Comparison of ENCODE assay signal across 8 mouse cellular contexts in the genomic region with DNA sequence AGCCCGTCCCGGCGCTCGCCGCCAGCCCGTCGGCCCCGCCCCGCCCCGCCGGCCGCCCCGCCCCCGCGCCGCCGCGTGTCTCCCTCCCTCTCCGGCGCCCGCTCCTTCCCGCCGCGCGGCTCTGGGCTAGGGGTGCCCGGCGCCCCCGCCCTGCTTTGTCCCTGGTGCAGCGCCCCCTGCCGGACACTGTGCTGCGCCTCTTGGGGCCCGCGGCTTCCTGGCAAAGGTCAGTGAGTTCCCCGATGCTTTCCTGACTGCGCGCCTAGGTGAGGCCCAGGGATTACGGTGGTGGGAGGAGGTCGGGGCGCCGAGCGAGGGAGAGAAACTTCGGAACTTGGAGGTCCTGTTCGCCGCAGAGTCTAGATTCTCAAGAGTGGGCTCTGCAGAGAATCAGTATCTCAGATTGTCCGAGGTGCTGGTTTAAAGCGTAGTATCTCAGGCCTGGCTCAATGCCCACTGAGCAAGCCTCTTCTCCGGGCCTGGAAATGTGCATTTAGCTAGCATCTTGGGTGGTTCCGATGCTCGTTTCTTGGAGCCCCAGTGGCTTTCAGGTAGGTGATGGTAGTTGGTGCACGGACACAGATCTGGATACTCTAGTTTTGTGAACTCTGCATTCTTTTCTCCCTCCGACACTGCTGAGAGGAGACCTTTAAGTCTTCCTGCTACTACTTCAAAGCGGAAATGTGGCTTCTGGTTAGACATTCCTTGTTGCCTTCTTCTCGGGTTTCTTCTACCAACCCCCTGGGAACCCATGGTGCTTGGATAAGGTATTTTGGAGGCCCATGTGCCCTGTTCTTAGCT. TPM values are rescaled to one million over a fixed set of nuclear protein-coding genes. Genes with fewer than 3 reads are reported as not detected.
DNase-seq lines count a peak whose midpoint lies in the region; ATAC-seq and TF ChIP-seq lines count a peak whose summit lies in the region.

A gene (plus strand): TSS at position 74 of the 801 bp plus-strand sequence.

- ATAC-seq in forebrain, embryonic 11.5 days (replicated peaks; ENCODE audit: low FRiP score): peak; percentile 90
- peak; percentile 89 for ATAC-seq in heart, embryonic 15.5 days (replicated peaks; ENCODE audit: insufficient number of reproducible peaks, insufficient read depth, low FRiP score, low read depth)
- peak; percentile 88 for ATAC-seq in liver, embryonic 15.5 days (ENCODE audit: insufficient read depth)
- peak; percentile 92 for ATAC-seq in neural tube, embryonic 11.5 days (ENCODE audit: insufficient read depth, low FRiP score, low TSS enrichment)
- ATAC-seq in stomach, embryonic 16.5 days (ENCODE audit: insufficient read depth, low FRiP score): peak; percentile 92

- H3K27ac ChIP-seq in forebrain, embryonic 11.5 days (ENCODE audit: low read depth, low read length): no peak within 1 kb of the TSS
- peak within 1 kb of the TSS; percentile 85 for H3K27ac ChIP-seq in heart, embryonic 15.5 days
- H3K27ac ChIP-seq in liver, embryonic 15.5 days (replicated peaks): peak within 1 kb of the TSS; percentile 66
- H3K27ac ChIP-seq in neural tube, embryonic 11.5 days (ENCODE audit: low read depth, low read length): peak within 1 kb of the TSS; percentile 24; the same call in 1 of the 2 replicates
- H3K27ac ChIP-seq in stomach, embryonic 16.5 days (ENCODE audit: low read length): peak within 1 kb of the TSS; percentile 90

- peak; percentile 31 for TF ChIP-seq CTCF in E14TG2a.4 (conservative IDR thresholded peaks at IDR 0.05; ENCODE audit: low read length)

- H3K4me1 ChIP-seq in E14TG2a.4 (replicated peaks; ENCODE audit: low read depth, low read length): peaks cover 48% of the 10 kb centered on the region
- peaks cover 14% of the 10 kb centered on the region; the same call in 1 of the 2 replicates for H3K4me1 ChIP-seq in forebrain, embryonic 11.5 days (replicated peaks; ENCODE audit: control insufficient read depth, insufficient read depth, low read length)
- H3K4me1 ChIP-seq in heart, embryonic 15.5 days (replicated peaks): peaks cover 57% of the 10 kb centered on the region
- peaks cover 49% of the 10 kb centered on the region for H3K4me1 ChIP-seq in liver, embryonic 15.5 days (replicated peaks)
- peaks cover 16% of the 10 kb centered on the region for H3K4me1 ChIP-seq in neural tube, embryonic 11.5 days (ENCODE audit: control insufficient read depth, insufficient read depth, low read length)
- H3K4me1 ChIP-seq in stomach, embryonic 16.5 days (ENCODE audit: control insufficient read depth, insufficient read depth, low read length): peaks cover 32% of the 10 kb centered on the region

- H3K4me3 ChIP-seq in E14TG2a.4 (replicated peaks; ENCODE audit: low read length): peak within 1 kb of the TSS; percentile 92
- H3K4me3 ChIP-seq in forebrain, embryonic 11.5 days (ENCODE audit: low read depth, low read length): peak within 1 kb of the TSS; percentile 78
- H3K4me3 ChIP-seq in heart, embryonic 15.5 days: peak within 1 kb of the TSS; percentile 76
- peak within 1 kb of the TSS; percentile 72 for H3K4me3 ChIP-seq in liver, embryonic 15.5 days (replicated peaks)
- H3K4me3 ChIP-seq in neural tube, embryonic 11.5 days (ENCODE audit: low read depth, low read length): peak within 1 kb of the TSS; percentile 75
- H3K4me3 ChIP-seq in stomach, embryonic 16.5 days (replicated peaks; ENCODE audit: low read length): peak within 1 kb of the TSS; percentile 70

- peaks cover 21% of the 10 kb centered on the region; the same call in 1 of the 2 replicates for H3K36me3 ChIP-seq in E14TG2a.4 (ENCODE audit: insufficient read depth, low read length)
- no peaks in the 10 kb centered on the region for H3K36me3 ChIP-seq in forebrain, embryonic 11.5 days (ENCODE audit: control insufficient read depth, insufficient read depth, low read length)
- 0 out of 2 replicates have a peak, but pooled peaks cover under 1% of the 10 kb centered on the region for H3K36me3 ChIP-seq in heart, embryonic 15.5 days
- H3K36me3 ChIP-seq in liver, embryonic 15.5 days (replicated peaks): 0 out of 2 replicates have a peak, but pooled peaks cover 5% of the 10 kb centered on the region
- H3K36me3 ChIP-seq in neural tube, embryonic 11.5 days (ENCODE audit: control insufficient read depth, insufficient read depth, low read length): no peaks in the 10 kb centered on the region
- H3K36me3 ChIP-seq in stomach, embryonic 16.5 days (ENCODE audit: control insufficient read depth, insufficient read depth, low read length): no peaks in the 10 kb centered on the region

- 2% methylated on average over 49 of the region's 53 CpGs for WGBS in forebrain, embryonic 11.5 days
- under 1% methylated on average over 36 of the region's 53 CpGs for WGBS in heart, embryonic 15.5 days
- WGBS in liver, embryonic 15.5 days (ENCODE audit: insufficient replicate concordance): 2% methylated on average over 39 of the region's 53 CpGs
- under 1% methylated on average over 38 of the region's 53 CpGs for WGBS in neural tube, embryonic 11.5 days
- 1% methylated on average over 27 of the region's 53 CpGs for WGBS in stomach, embryonic 16.5 days

- no peaks in the 10 kb centered on the region for H3K27me3 ChIP-seq in E14TG2a.4 (ENCODE audit: insufficient read depth, low read length)
- H3K27me3 ChIP-seq in forebrain, embryonic 11.5 days (ENCODE audit: control insufficient read depth, insufficient read depth, low read length): no peaks in the 10 kb centered on the region
- H3K27me3 ChIP-seq in heart, embryonic 15.5 days: no peaks in the 10 kb centered on the region
- H3K27me3 ChIP-seq in liver, embryonic 15.5 days: peaks cover 13% of the 10 kb centered on the region
- H3K27me3 ChIP-seq in neural tube, embryonic 11.5 days (ENCODE audit: control insufficient read depth, insufficient read depth, low read length): no peaks in the 10 kb centered on the region
- H3K27me3 ChIP-seq in stomach, embryonic 16.5 days (ENCODE audit: control insufficient read depth, insufficient read depth, low read length): no peaks in the 10 kb centered on the region

- peak within 1 kb of the TSS; percentile 98 for H3K4me2 ChIP-seq in forebrain, embryonic 11.5 days (ENCODE audit: low read depth, low read length, severe bottlenecking)
- H3K4me2 ChIP-seq in heart, embryonic 15.5 days: peak within 1 kb of the TSS; percentile 91
- peak within 1 kb of the TSS; percentile 99 for H3K4me2 ChIP-seq in liver, embryonic 15.5 days
- H3K4me2 ChIP-seq in neural tube, embryonic 11.5 days (ENCODE audit: low read depth): peak within 1 kb of the TSS; percentile 99
- H3K4me2 ChIP-seq in stomach, embryonic 16.5 days (ENCODE audit: low read depth, low read length): peak within 1 kb of the TSS; percentile 83

- peak; percentile 84 for DNase-seq in c-Kit-positive CD71-positive TER-119-negative erythroid progenitor cells, embryonic 14.5 days (ENCODE audit: low read depth)
- DNase-seq in forebrain, embryonic 11.5 days (ENCODE audit: low spot score): peak; percentile 99
- peak; percentile 97 for DNase-seq in kidney, postnatal 25 days
- peak; percentile 95 for DNase-seq in neural tube, embryonic 11.5 days (ENCODE audit: low spot score)

- H3K9ac ChIP-seq in forebrain, embryonic 11.5 days (ENCODE audit: low read length): peak within 1 kb of the TSS; percentile 86
- H3K9ac ChIP-seq in heart, embryonic 15.5 days: peak within 1 kb of the TSS; percentile 86
- peak within 1 kb of the TSS; percentile 69 for H3K9ac ChIP-seq in liver, embryonic 15.5 days
- H3K9ac ChIP-seq in neural tube, embryonic 11.5 days (ENCODE audit: low read length): peak within 1 kb of the TSS; percentile 80
- peak within 1 kb of the TSS; percentile 85 for H3K9ac ChIP-seq in stomach, embryonic 16.5 days (ENCODE audit: low read length)

- no peaks in the 10 kb centered on the region for H3K9me3 ChIP-seq in E14TG2a.4 (ENCODE audit: low read length)
- no peaks in the 10 kb centered on the region for H3K9me3 ChIP-seq in forebrain, embryonic 11.5 days (ENCODE audit: control insufficient read depth, low read length)
- H3K9me3 ChIP-seq in heart, embryonic 15.5 days (replicated peaks): no peaks in the 10 kb centered on the region
- no peaks in the 10 kb centered on the region for H3K9me3 ChIP-seq in liver, embryonic 15.5 days (replicated peaks)
- no peaks in the 10 kb centered on the region for H3K9me3 ChIP-seq in neural tube, embryonic 11.5 days (ENCODE audit: control insufficient read depth, low read length)
- no peaks in the 10 kb centered on the region for H3K9me3 ChIP-seq in stomach, embryonic 16.5 days (replicated peaks; ENCODE audit: control insufficient read depth, low read length)

RNA-seq across cellular contexts. Expression of the gene that starts here (rescaled TPM):
- polyA plus RNA-seq in forebrain, embryonic 11.5 days (2014; fragmentation: Nextera tagmentation; extraction: Ambion mirVana): 37.8 and 41.1 TPM in 2 replicates
- 44.7 and 49.1 TPM in 2 replicates for polyA plus RNA-seq in heart, embryonic 15.5 days (2015; fragmentation: Nextera tagmentation; extraction: Ambion mirVana)
- 7.2 and 7.8 TPM in 2 replicates for polyA plus RNA-seq in liver, embryonic 15.5 days (2015; fragmentation: Nextera tagmentation; extraction: Ambion mirVana)
- polyA plus RNA-seq in neural tube, embryonic 11.5 days (2014; fragmentation: Nextera tagmentation; extraction: Ambion mirVana): 39.5 and 47.0 TPM in 2 replicates
- 39.6 and 42.1 TPM in 2 replicates for polyA plus RNA-seq in stomach, embryonic 16.5 days (2015; fragmentation: Nextera tagmentation; extraction: Ambion mirVana)
